Mouse (Mus musculus) right cerebral cortex, postnatal 14 days (tissue): ENCODE data around the gene Slc41a1.

Source experiments
- DNase-seq: peaks from one replicate; pipeline ENCODE4 v3.0.0; 2022

The Slc41a1 gene

GRCm38 (mm10) chr1:131891436-131891835, 64.1 kb downstream of the Slc41a1 start:
- DNase-seq, result no peak
